Mouse (Mus musculus) testis, adult 2 months (tissue): Measurements from ENCODE around the gene Ptprf.

Experiments used
- CTCF ChIP-seq: fragments of 200-500 bp; IDR thresholded peaks from 2 replicates; pipeline ENCODE4 v1.5.1; 2012; ENCODE audit warnings: low read depth, mild to moderate bottlenecking, inconsistent platforms, low read length, moderate library complexity; ENCODE audit not compliant: control insufficient read depth, insufficient read depth, insufficient replicate concordance
- POLR2A ChIP-seq: fragments of 200-500 bp; IDR thresholded peaks from 2 replicates; pipeline ENCODE4 v1.6.1; 2012; ENCODE audit warnings: low read depth, mild to moderate bottlenecking, inconsistent platforms, low read length, moderate library complexity; ENCODE audit not compliant: control insufficient read depth

- TF ChIP-seq CTCF (no peak), POLR2A (no peak)
Observed at GRCm38 (mm10) chr4:118257416-118257815, 33.8 kb downstream of the Ptprf start.
